Mouse (Mus musculus) limb, embryonic 13.5 days (tissue): Measurements from ENCODE around the gene Gnmt. TPM values are rescaled to one million over a fixed set of nuclear protein-coding genes. Genes with fewer than 3 reads are reported as not detected.

Source experiments
- ATAC-seq: fragments of 200-750 bp; cut with Nextera tagmentation; 2 replicates; pipeline ENCODE4 v1.8.0; 2017; ENCODE audit warnings: low read depth, moderate number of reproducible peaks, moderate TSS enrichment; ENCODE audit not compliant: low FRiP score
- H3K27ac ChIP-seq: fragments of 300-500 bp; sonication (generic); 2 replicates; pipeline ENCODE4 v1.5.1; 2015; ENCODE audit warnings: inconsistent platforms, mild to moderate bottlenecking, moderate library complexity
- H3K27me3 ChIP-seq: fragments of 300-500 bp; sonication (generic); 2 replicates; pipeline ENCODE4 v1.6.1; 2015; ENCODE audit warnings: mild to moderate bottlenecking, inconsistent platforms
- H3K36me3 ChIP-seq: fragments of 300-500 bp; sonication (generic); 2 replicates; pipeline ENCODE4 v1.6.1; 2015; ENCODE audit warnings: inconsistent platforms, mild to moderate bottlenecking, moderate library complexity
- H3K4me1 ChIP-seq: fragments of 300-500 bp; sonication (generic); 2 replicates; pipeline ENCODE4 v1.6.1; 2015; ENCODE audit warnings: inconsistent platforms
- H3K4me2 ChIP-seq: fragments of 300-500 bp; sonication (generic); replicated peaks from 2 replicates; pipeline ENCODE4 v1.6.1; 2015; ENCODE audit warnings: inconsistent platforms, mild to moderate bottlenecking, moderate library complexity
- H3K4me3 ChIP-seq: fragments of 300-500 bp; sonication (generic); 2 replicates; pipeline ENCODE4 v1.5.1; 2015; ENCODE audit warnings: moderate library complexity, mild to moderate bottlenecking, inconsistent platforms
- H3K9ac ChIP-seq: fragments of 300-500 bp; sonication (generic); 2 replicates; pipeline ENCODE4 v1.6.1; 2015; ENCODE audit warnings: mild to moderate bottlenecking, inconsistent platforms
- H3K9me3 ChIP-seq: fragments of 300-500 bp; sonication (generic); 2 replicates; pipeline ENCODE4 v1.6.1; 2016; ENCODE audit warnings: inconsistent platforms
- WGBS: fragments of 180-500 bp; shearing (Covaris S2); methylation state at CpG from one replicate; pipeline ENCODE4 v1.1.7; 2015; 5-methylcytosine and 5-hydroxymethylcytosine counted together
- polyA plus RNA-seq: library from polyadenylated mRNA; unstranded; fragments of >200 nt; fragmentation: Nextera tagmentation; extraction: Ambion mirVana; gene quantifications from 2 replicates; pipeline ENCODE4 v1.2.1, GENCODE M21; 2015

Gene Gnmt
- polyA plus RNA-seq, 1 experiment from 2014 or later = 0.57 TPM

DNA sequence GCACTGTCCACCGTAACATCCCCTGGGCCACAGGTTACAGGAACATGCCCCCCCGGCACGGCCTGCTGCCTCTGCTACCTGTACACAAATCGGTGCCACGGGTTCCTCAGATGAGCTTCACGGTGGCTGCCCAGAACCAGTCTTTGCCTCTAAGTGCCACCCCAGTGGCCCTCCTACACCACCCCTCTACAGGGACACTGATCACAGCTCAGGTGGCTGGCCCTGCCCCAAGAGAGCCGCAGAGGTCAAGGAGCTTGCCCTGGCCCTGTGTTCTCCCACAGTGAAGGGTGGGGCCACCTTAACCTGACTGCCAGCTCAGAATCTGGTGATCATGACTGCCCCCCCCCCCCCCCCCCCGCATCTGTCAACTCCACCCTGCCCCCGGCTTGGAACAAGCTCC, 50.6 kb downstream of the Gnmt start, which contains the start of gene Mea1:
Mea1 (plus strand) TSS at position 378 of the 400 bp plus-strand sequence.
- WGBS = 93% methylated on average over 7 of the region's 9 CpGs
- H3K27me3 ChIP-seq = no peaks in the 10 kb centered on the region
- peaks cover 40% of the 10 kb centered on the region for H3K4me1 ChIP-seq
- H3K9ac ChIP-seq = peak within 1 kb of the TSS; percentile 81
- no peak for ATAC-seq
- H3K4me2 ChIP-seq = peak within 1 kb of the TSS; percentile 90
- H3K36me3 ChIP-seq = peaks cover 49% of the 10 kb centered on the region
- H3K9me3 ChIP-seq = no peaks in the 10 kb centered on the region
- H3K4me3 ChIP-seq = peak within 1 kb of the TSS; percentile 88
- H3K27ac ChIP-seq = peak within 1 kb of the TSS; percentile 90; the same call in 1 of the 2 replicates

Other genes starting within 250 kb of the Gnmt start
- gene Ttbk1, start 241.5 kb downstream of the Gnmt start, polyA plus RNA-seq = 0.15 and 0.18 TPM in 2 replicates
- 40.4 and 41.7 TPM in 2 replicates for gene Dnph1, start 232.5 kb downstream of the Gnmt start, polyA plus RNA-seq
- 11.3 and 12.4 TPM in 2 replicates for gene Cul9, start 182.8 kb downstream of the Gnmt start, polyA plus RNA-seq
- 5.8 and 7.3 TPM in 2 replicates for gene Srf, start 173.0 kb downstream of the Gnmt start, polyA plus RNA-seq
- 128 and 138 TPM in 2 replicates for gene Ptk7, start 99.7 kb downstream of the Gnmt start, polyA plus RNA-seq
- gene Klc4, start 83.1 kb downstream of the Gnmt start, polyA plus RNA-seq = 26.4 and 26.5 TPM in 2 replicates
- gene Mrpl2, start 82.9 kb downstream of the Gnmt start, polyA plus RNA-seq = 104 and 106 TPM in 2 replicates
- 63.2 and 66.0 TPM in 2 replicates for gene Cul7, start 78.8 kb downstream of the Gnmt start, polyA plus RNA-seq
- 67.6 and 73.9 TPM in 2 replicates for gene Rrp36, start 54.8 kb downstream of the Gnmt start, polyA plus RNA-seq
- gene Mea1, start 50.4 kb downstream of the Gnmt start, polyA plus RNA-seq = 157 and 162 TPM in 2 replicates
- gene Klhdc3, start 48.3 kb downstream of the Gnmt start, polyA plus RNA-seq = 127 and 135 TPM in 2 replicates
- gene Ppp2r5d, start 24.1 kb downstream of the Gnmt start, polyA plus RNA-seq = 94.0 and 103 TPM in 2 replicates
- 26.8 and 27.0 TPM in 2 replicates for gene Pex6, start 17.7 kb downstream of the Gnmt start, polyA plus RNA-seq
- 66.8 and 67.7 TPM in 2 replicates for gene Cnpy3, start 23.0 kb upstream of the Gnmt start, polyA plus RNA-seq
- gene Ptcra, start 34.5 kb upstream of the Gnmt start, polyA plus RNA-seq = 0.29 and 0.33 TPM in 2 replicates
- gene 2310039H08Rik, start 43.5 kb upstream of the Gnmt start, polyA plus RNA-seq = 70.5 and 75.2 TPM in 2 replicates
- 175 and 176 TPM in 2 replicates for gene Rpl7l1, start 53.5 kb upstream of the Gnmt start, polyA plus RNA-seq
- 3.9 and 4.6 TPM in 2 replicates for gene Bicral, start 129.3 kb upstream of the Gnmt start, polyA plus RNA-seq
- gene Tbcc, start 161.5 kb upstream of the Gnmt start, polyA plus RNA-seq = 57.8 and 58.0 TPM in 2 replicates
- not detected in 2 replicates for gene Prph2, start 181.3 kb upstream of the Gnmt start, polyA plus RNA-seq